Mouse (Mus musculus): ENCODE data around the gene Gm4450. TPM values are rescaled to one million over a fixed set of nuclear protein-coding genes. Genes with fewer than 3 reads are reported as not detected.

Gene Gm4450
- not detected in 2 replicates for polyA plus RNA-seq (2015; fragmentation: Nextera tagmentation; extraction: Ambion mirVana)

DNA sequence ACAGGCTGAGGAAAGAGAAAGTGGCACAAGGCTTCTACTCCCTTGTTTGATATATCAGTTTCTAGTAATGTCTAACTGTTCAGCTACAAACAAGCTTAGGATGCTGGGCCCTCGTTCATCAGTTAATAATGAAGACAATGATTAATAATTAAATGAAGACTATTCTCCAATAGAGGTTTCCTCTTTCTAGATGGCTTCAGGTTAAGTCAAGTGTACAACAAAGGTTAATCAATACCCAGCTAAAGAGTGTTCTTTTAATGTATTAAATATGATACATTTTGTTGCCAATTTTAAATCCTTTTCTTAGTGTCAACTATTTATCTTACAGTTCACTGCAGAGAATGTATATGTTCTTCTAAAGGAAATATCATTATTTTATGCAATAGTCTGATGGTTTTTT is at the start of gene Gm4450:
Gene Gm4450 (minus strand): TSS at position 101 of the 400 bp plus-strand sequence.

Other genes starting within 250 kb of the Gm4450 start
- not detected in 2 replicates for gene Reg4, start 235.0 kb downstream of the Gm4450 start, polyA plus RNA-seq (2015; fragmentation: Nextera tagmentation; extraction: Ambion mirVana)
- 76.6 and 85.9 TPM in 2 replicates for gene Hmgcs2, start 176.7 kb downstream of the Gm4450 start, polyA plus RNA-seq (2015; fragmentation: Nextera tagmentation; extraction: Ambion mirVana)
- 67.9 and 69.0 TPM in 2 replicates for gene Phgdh, start 117.1 kb downstream of the Gm4450 start, polyA plus RNA-seq (2015; fragmentation: Nextera tagmentation; extraction: Ambion mirVana)
- 1.9 and 2.2 TPM in 2 replicates for gene Zfp697, start 74.7 kb downstream of the Gm4450 start, polyA plus RNA-seq (2015; fragmentation: Nextera tagmentation; extraction: Ambion mirVana)
- gene Hsd3b4, start 53.4 kb upstream of the Gm4450 start, polyA plus RNA-seq (2015; fragmentation: Nextera tagmentation; extraction: Ambion mirVana), result not detected in 2 replicates
- not detected in 2 replicates for gene Gm10681, start 131.7 kb upstream of the Gm4450 start, polyA plus RNA-seq (2015; fragmentation: Nextera tagmentation; extraction: Ambion mirVana)
- gene Hsd3b5, start 173.1 kb upstream of the Gm4450 start, polyA plus RNA-seq (2015; fragmentation: Nextera tagmentation; extraction: Ambion mirVana), result not detected in 2 replicates